Mouse (Mus musculus): Measurements from ENCODE around the gene Zfp36. TPM values are rescaled to one million over a fixed set of nuclear protein-coding genes. Genes with fewer than 3 reads are reported as not detected.

The Zfp36 gene
- total and polyA plus RNA-seq, 3 experiments: 19.4 to 28.2 (median 26.3) TPM

DNA sequence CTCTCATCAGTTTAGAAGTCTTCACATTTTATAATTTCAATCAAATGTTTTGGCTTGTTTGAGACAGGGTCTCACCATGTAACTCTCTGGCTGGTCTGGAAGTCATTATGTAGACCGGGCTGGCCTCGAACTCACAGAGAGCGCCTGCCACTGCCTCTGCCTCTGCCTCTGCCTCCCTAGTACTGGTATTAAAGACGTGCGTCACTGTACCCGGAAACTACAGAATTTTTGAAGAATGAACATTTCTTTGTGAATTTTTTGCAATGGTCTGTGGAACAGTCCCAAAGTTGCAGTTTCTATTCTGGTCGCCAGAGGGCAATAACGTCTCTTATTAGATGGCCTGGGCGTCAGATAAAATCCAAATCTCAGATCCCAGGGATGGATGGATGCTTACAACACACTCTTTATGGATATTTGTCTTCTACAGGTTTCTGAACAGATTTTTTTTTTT lies 6.9 kb downstream of the Zfp36 start:
- Histone ChIP-seq H3K79me2 (replicated peaks; ENCODE audit: control insufficient read depth, insufficient read depth, low read length) (no peaks in the 10 kb centered on the region; the same call in none of the 2 replicates), H3K27me3 (ENCODE audit: control insufficient read depth, insufficient read depth, low read length) (no peaks in the 10 kb centered on the region), H3K36me3 (ENCODE audit: control insufficient read depth, insufficient read depth, low read length) (no peaks in the 10 kb centered on the region; the same call in 1 of the 2 replicates), H3K4me1 (ENCODE audit: control insufficient read depth, insufficient read depth, low read length) (peaks cover 12% of the 10 kb centered on the region), H3K9ac (ENCODE audit: low read depth, low read length) (peak overlapping the region; percentile 63), H3K4me3 (peak overlapping the region; percentile 45), H3K27ac (peak overlapping the region; percentile 85)
- no peak for TF ChIP-seq EP300 (IDR thresholded peaks at IDR 0.05; ENCODE audit: insufficient read depth, low read depth, low read length)
- TF ChIP-seq CTCF (IDR thresholded peaks at IDR 0.05): peak; percentile 88
- peak; percentile 75 to 81 for DNase-seq
- 0% methylated on average over 9 of the region's 9 CpGs for WGBS
- intact Hi-C loops (cut with DNase I): loop anchor here (1.0 to 5.0 kb wide), 2 partner anchors 13 to 224 kb away; partner anchors contain the start of genes Pak4 and Samd4b

- H3K4me3 ChIP-seq: peak within 1 kb of the TSS; percentile 77
- DNase-seq: peak; percentile 98 to 99
- under 1% methylated on average over 64 of the region's 66 CpGs for WGBS
- intact Hi-C loops (cut with DNase I): loop anchor here (1.0 to 5.0 kb wide), 2 partner anchors 14 to 225 kb away; partner anchors contain the start of genes Pak4 and Samd4b
- peak within 1 kb of the TSS; percentile 93 for H3K9ac ChIP-seq (ENCODE audit: low read depth, low read length)
- no peaks in the 10 kb centered on the region for H3K27me3 ChIP-seq (ENCODE audit: control insufficient read depth, insufficient read depth, low read length)
- H3K36me3 ChIP-seq (ENCODE audit: control insufficient read depth, insufficient read depth, low read length): no peaks in the 10 kb centered on the region; the same call in 1 of the 2 replicates
- TF ChIP-seq POLR2A (IDR thresholded peaks at IDR 0.05; ENCODE audit: insufficient read depth, low read depth, low read length) (peak; percentile 70), CTCF (IDR thresholded peaks at IDR 0.05) (peak; percentile 82), EP300 (IDR thresholded peaks at IDR 0.05; ENCODE audit: insufficient read depth, low read depth, low read length) (peak; percentile 94)
- no peaks in the 10 kb centered on the region; the same call in none of the 2 replicates for H3K79me2 ChIP-seq (replicated peaks; ENCODE audit: control insufficient read depth, insufficient read depth, low read length)
- peaks cover 12% of the 10 kb centered on the region for H3K4me1 ChIP-seq (ENCODE audit: control insufficient read depth, insufficient read depth, low read length)
- peak within 1 kb of the TSS; percentile 85 for H3K27ac ChIP-seq
These were observed 7.6 kb downstream of the Zfp36 start, which contains the start of gene Plekhg2 for GRCm38 (mm10) chr7:28372251-28373108. Gene Plekhg2, minus strand, starts transcription at chr7:28372599.

DNA sequence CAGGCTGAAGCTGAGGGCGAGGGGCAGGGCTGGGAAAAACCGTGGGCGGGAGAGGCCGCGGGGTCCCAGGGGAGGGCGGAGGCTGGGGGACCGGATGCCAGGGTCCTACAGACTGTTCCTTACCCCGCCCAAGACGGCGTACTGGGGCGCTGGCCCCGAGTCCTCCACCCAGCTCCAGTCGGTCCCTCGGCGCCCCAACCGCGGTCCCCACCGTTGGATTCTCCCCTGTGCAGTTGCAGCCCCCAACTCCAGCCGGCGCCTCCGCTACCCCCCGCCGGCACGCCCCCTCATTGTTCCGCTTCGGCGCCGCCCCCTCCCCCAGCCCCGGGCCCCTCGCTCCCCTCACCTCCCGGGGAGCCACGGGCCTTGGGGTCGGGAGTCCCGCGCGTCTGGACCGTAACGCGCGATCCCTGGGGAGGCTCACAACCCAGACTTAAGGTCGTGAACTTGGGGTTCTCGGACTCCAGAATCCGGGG lies 8.5 kb downstream of the Zfp36 start:
- Histone ChIP-seq H3K9ac (ENCODE audit: low read depth, low read length) (peak overlapping the region; percentile 93), H3K4me3 (peak overlapping the region; percentile 77), H3K36me3 (ENCODE audit: control insufficient read depth, insufficient read depth, low read length) (no peaks in the 10 kb centered on the region), H3K27me3 (ENCODE audit: control insufficient read depth, insufficient read depth, low read length) (no peaks in the 10 kb centered on the region), H3K27ac (peak overlapping the region; percentile 85), H3K4me1 (ENCODE audit: control insufficient read depth, insufficient read depth, low read length) (peaks cover 12% of the 10 kb centered on the region), H3K79me2 (replicated peaks; ENCODE audit: control insufficient read depth, insufficient read depth, low read length) (no peaks in the 10 kb centered on the region; the same call in none of the 2 replicates)
- under 1% methylated on average over 42 of the region's 43 CpGs for WGBS
- TF ChIP-seq EP300 (IDR thresholded peaks at IDR 0.05; ENCODE audit: insufficient read depth, low read depth, low read length): no peak
- TF ChIP-seq CTCF (IDR thresholded peaks at IDR 0.05): no peak
- TF ChIP-seq POLR2A (IDR thresholded peaks at IDR 0.05; ENCODE audit: insufficient read depth, low read depth, low read length): no peak
- peak; percentile 84 for DNase-seq
- intact Hi-C loops (cut with DNase I): loop anchor here (1.0 to 5.0 kb wide), 2 partner anchors 20 to 226 kb away; partner anchors contain the start of genes Pak4 and Samd4b

DNA sequence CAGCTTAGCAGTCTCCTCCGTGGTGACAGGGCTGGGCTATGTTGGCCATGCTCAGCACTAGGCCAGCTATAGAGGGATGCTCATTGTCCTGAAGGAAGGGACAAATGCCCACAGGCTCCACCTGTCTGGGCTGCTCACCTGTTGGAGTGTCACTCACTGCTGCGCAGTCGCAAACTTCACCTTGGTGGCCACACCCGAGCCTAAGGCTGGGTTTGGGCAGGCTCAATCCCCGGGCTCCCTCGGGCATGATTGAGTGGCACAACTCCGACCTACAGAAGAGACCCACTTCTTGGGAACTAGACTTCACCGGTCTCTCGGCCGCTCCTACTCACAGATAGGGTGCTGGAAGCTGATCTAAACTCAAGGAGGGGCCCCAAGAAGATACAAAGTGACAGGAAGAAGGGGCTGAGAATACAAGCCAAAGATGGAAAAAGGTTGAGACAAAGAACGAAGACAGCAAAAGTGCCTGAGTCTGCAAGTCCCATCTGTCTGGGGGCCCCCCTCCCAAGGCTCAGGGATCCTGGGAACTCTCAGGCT lies 9.0 kb downstream of the Zfp36 start:
- Histone ChIP-seq H3K27ac (peak overlapping the region; percentile 85), H3K27me3 (ENCODE audit: control insufficient read depth, insufficient read depth, low read length) (no peaks in the 10 kb centered on the region), H3K79me2 (replicated peaks; ENCODE audit: control insufficient read depth, insufficient read depth, low read length) (no peaks in the 10 kb centered on the region; the same call in none of the 2 replicates), H3K4me1 (ENCODE audit: control insufficient read depth, insufficient read depth, low read length) (peaks cover 12% of the 10 kb centered on the region), H3K9ac (ENCODE audit: low read depth, low read length) (peak overlapping the region; percentile 93), H3K36me3 (ENCODE audit: control insufficient read depth, insufficient read depth, low read length) (no peaks in the 10 kb centered on the region), H3K4me3 (peak overlapping the region; percentile 77)
- DNase-seq: peak in 1 of 2 experiments; percentile 35
- intact Hi-C loops (cut with DNase I): loop anchor here (1.0 to 5.0 kb wide), 2 partner anchors 20 to 226 kb away; partner anchors contain the start of genes Pak4 and Samd4b
- 0 out of 2 replicates have a peak, but pooled peaks have one; percentile 30 for TF ChIP-seq POLR2A (IDR thresholded peaks at IDR 0.05; ENCODE audit: insufficient read depth, low read depth, low read length)
- no peak for TF ChIP-seq EP300 (IDR thresholded peaks at IDR 0.05; ENCODE audit: insufficient read depth, low read depth, low read length)
- WGBS: 17% methylated on average over 11 of the region's 11 CpGs

DNA sequence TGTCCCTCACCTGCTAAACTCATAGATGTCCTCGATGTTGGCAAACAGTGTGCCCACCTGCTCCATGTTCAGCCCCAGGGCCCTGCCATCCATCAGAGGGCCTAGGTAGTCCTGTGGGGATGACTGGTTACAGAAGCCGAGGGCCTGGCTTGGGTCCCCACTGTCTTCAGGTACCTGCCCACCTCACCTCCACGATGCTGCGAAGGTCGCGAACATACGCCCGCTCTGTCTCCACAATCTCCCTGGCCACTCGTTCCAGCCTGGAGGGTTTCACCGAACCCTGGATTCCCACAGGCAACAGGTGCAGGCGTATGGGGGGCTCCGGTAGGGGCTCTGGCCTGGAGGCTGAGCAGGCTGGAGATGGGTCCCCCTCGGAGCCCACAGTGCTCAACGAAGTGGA lies 10.0 kb downstream of the Zfp36 start:
- H3K27ac ChIP-seq: no peak overlapping the region; the same call in 1 of the 2 replicates
- no peak for DNase-seq
- no peaks in the 10 kb centered on the region for H3K36me3 ChIP-seq (ENCODE audit: control insufficient read depth, insufficient read depth, low read length)
- H3K4me3 ChIP-seq: peak overlapping the region; percentile 77; the same call in 1 of the 2 replicates
- H3K9ac ChIP-seq (ENCODE audit: low read depth, low read length): no peak overlapping the region
- no peaks in the 10 kb centered on the region for H3K27me3 ChIP-seq (ENCODE audit: control insufficient read depth, insufficient read depth, low read length)
- no peaks in the 10 kb centered on the region; the same call in none of the 2 replicates for H3K79me2 ChIP-seq (replicated peaks; ENCODE audit: control insufficient read depth, insufficient read depth, low read length)
- peaks cover 9% of the 10 kb centered on the region for H3K4me1 ChIP-seq (ENCODE audit: control insufficient read depth, insufficient read depth, low read length)
- WGBS: 85% methylated on average over 14 of the region's 14 CpGs
- intact Hi-C loops (cut with DNase I): loop anchor here (5.0 kb wide), 1 partner anchor 227 kb away; the partner anchor contains the start of genes Pak4 and Samd4b
- TF ChIP-seq CTCF (IDR thresholded peaks at IDR 0.05) (no peak), POLR2A (IDR thresholded peaks at IDR 0.05; ENCODE audit: insufficient read depth, low read depth, low read length) (no peak), EP300 (IDR thresholded peaks at IDR 0.05; ENCODE audit: insufficient read depth, low read depth, low read length) (no peak)
